Mouse (Mus musculus) hindbrain, embryonic 10.5 days (tissue): ENCODE measurements at regions not wholly inside any gene's neighbourhood (a gene's known extent, or its start where the extent isn't known, plus 50 kb on each side); places are given as distances from the start of the nearest gene placed in this dataset.

Experiments used
- DNase-seq: peaks from one replicate; pipeline ENCODE4 v3.0.0-alpha.2; 2017; ENCODE audit warnings: low spot score
- H3K27ac ChIP-seq: fragments of 300-500 bp; sonication (generic); 2 replicates; pipeline ENCODE4 v1.5.1; 2016; ENCODE audit warnings: mild to moderate bottlenecking, moderate library complexity
- H3K27me3 ChIP-seq: fragments of 300-500 bp; sonication (generic); 2 replicates; pipeline ENCODE4 v1.6.1; 2016; ENCODE audit warnings: mild to moderate bottlenecking; ENCODE audit not compliant: poor library complexity, insufficient read depth, severe bottlenecking
- H3K36me3 ChIP-seq: fragments of 300-500 bp; sonication (generic); 2 replicates; pipeline ENCODE4 v1.6.1; 2016; ENCODE audit warnings: mild to moderate bottlenecking, moderate library complexity
- H3K4me1 ChIP-seq: fragments of 300-500 bp; sonication (generic); replicated peaks from 2 replicates; pipeline ENCODE4 v1.6.1; 2016; ENCODE audit warnings: mild to moderate bottlenecking
- H3K4me3 ChIP-seq: fragments of 300-500 bp; sonication (generic); 2 replicates; pipeline ENCODE4 v1.5.1; 2016; ENCODE audit warnings: mild to moderate bottlenecking, moderate library complexity
- H3K9me3 ChIP-seq: fragments of 300-500 bp; sonication (generic); 2 replicates; pipeline ENCODE4 v1.6.1; 2016; ENCODE audit warnings: mild to moderate bottlenecking, moderate library complexity
- WGBS: fragments of 180-500 bp; shearing (Covaris S2); methylation state at CpG from one replicate; pipeline ENCODE4 v1.1.7; 2016; 5-methylcytosine and 5-hydroxymethylcytosine counted together

GRCm38 (mm10) chr17:51525219-51525618 lies 307.9 kb downstream of the Satb1 start:
- no peak overlapping the region for H3K4me3 ChIP-seq
- no peaks in the 10 kb centered on the region for H3K36me3 ChIP-seq
- DNase-seq, result no peak
- H3K27me3 ChIP-seq, result no peaks in the 10 kb centered on the region
- H3K4me1 ChIP-seq, result peaks cover 7% of the 10 kb centered on the region
- no peaks in the 10 kb centered on the region for H3K9me3 ChIP-seq
- H3K27ac ChIP-seq, result no peak overlapping the region
- WGBS, result 51% methylated on average over 2 of the region's 2 CpGs

GRCm38 (mm10) chr17:51511917-51512316 lies 321.2 kb downstream of the Satb1 start:
- no peak overlapping the region for H3K4me3 ChIP-seq
- no peaks in the 10 kb centered on the region for H3K27me3 ChIP-seq
- no peaks in the 10 kb centered on the region for H3K9me3 ChIP-seq
- no peak for DNase-seq
- WGBS, result 74% methylated on average over 2 of the region's 2 CpGs
- H3K27ac ChIP-seq, result no peak overlapping the region
- H3K36me3 ChIP-seq, result no peaks in the 10 kb centered on the region
- H3K4me1 ChIP-seq, result no peaks in the 10 kb centered on the region

- Histone ChIP-seq H3K27ac (no peak overlapping the region), H3K36me3 (no peaks in the 10 kb centered on the region), H3K27me3 (no peaks in the 10 kb centered on the region), H3K9me3 (no peaks in the 10 kb centered on the region), H3K4me1 (no peaks in the 10 kb centered on the region), H3K4me3 (no peak overlapping the region)
- no peak for DNase-seq
- 87% methylated on average over 10 of the region's 10 CpGs for WGBS
Measured at GRCm38 (mm10) chr17:51500751-51501150, 321.6 kb upstream of the Tbc1d5 start.

GRCm38 (mm10) chr17:51499541-51499940 lies 320.4 kb upstream of the Tbc1d5 start:
- no peaks in the 10 kb centered on the region for H3K36me3 ChIP-seq
- H3K4me1 ChIP-seq, result no peaks in the 10 kb centered on the region
- H3K9me3 ChIP-seq, result no peaks in the 10 kb centered on the region
- DNase-seq, result no peak
- H3K4me3 ChIP-seq, result no peak overlapping the region
- 83% methylated on average over 2 of the region's 2 CpGs for WGBS
- no peak overlapping the region for H3K27ac ChIP-seq
- H3K27me3 ChIP-seq, result no peaks in the 10 kb centered on the region

GRCm38 (mm10) chr17:51495038-51495437 lies 315.9 kb upstream of the Tbc1d5 start:
- Histone ChIP-seq H3K27me3 (no peaks in the 10 kb centered on the region), H3K4me1 (no peaks in the 10 kb centered on the region), H3K27ac (no peak overlapping the region), H3K36me3 (no peaks in the 10 kb centered on the region), H3K4me3 (no peak overlapping the region), H3K9me3 (no peaks in the 10 kb centered on the region)
- 65% methylated on average over 2 of the region's 2 CpGs for WGBS
- no peak for DNase-seq

- Histone ChIP-seq H3K4me1 (no peaks in the 10 kb centered on the region), H3K4me3 (no peak overlapping the region), H3K27me3 (no peaks in the 10 kb centered on the region), H3K27ac (no peak overlapping the region), H3K36me3 (no peaks in the 10 kb centered on the region), H3K9me3 (no peaks in the 10 kb centered on the region)
- DNase-seq, result no peak
- WGBS, result 84% methylated on average over 3 of the region's 3 CpGs
Measured at GRCm38 (mm10) chr17:51489386-51489785, 310.2 kb upstream of the Tbc1d5 start.

GRCm38 (mm10) chr17:51487918-51488445 lies 308.8 kb upstream of the Tbc1d5 start:
- Histone ChIP-seq H3K4me3 (no peak overlapping the region), H3K27me3 (no peaks in the 10 kb centered on the region), H3K36me3 (no peaks in the 10 kb centered on the region), H3K27ac (no peak overlapping the region), H3K9me3 (no peaks in the 10 kb centered on the region), H3K4me1 (no peaks in the 10 kb centered on the region)
- WGBS, result 91% methylated on average over 3 of the region's 3 CpGs
- no peak for DNase-seq

GRCm38 (mm10) chr17:51477810-51478209 lies 298.7 kb upstream of the Tbc1d5 start:
- Histone ChIP-seq H3K4me1 (no peaks in the 10 kb centered on the region), H3K36me3 (no peaks in the 10 kb centered on the region), H3K27me3 (no peaks in the 10 kb centered on the region), H3K27ac (no peak overlapping the region), H3K4me3 (no peak overlapping the region), H3K9me3 (peaks cover 5% of the 10 kb centered on the region; the same call in 1 of the 2 replicates)
- 83% methylated on average over 7 of the region's 7 CpGs for WGBS
- peak; percentile 18 for DNase-seq

GRCm38 (mm10) chr17:51477404-51477803 lies 298.3 kb upstream of the Tbc1d5 start:
- H3K4me1 ChIP-seq, result no peaks in the 10 kb centered on the region
- no peak overlapping the region for H3K27ac ChIP-seq
- 92% methylated on average over 8 of the region's 8 CpGs for WGBS
- peaks cover 5% of the 10 kb centered on the region; the same call in 1 of the 2 replicates for H3K9me3 ChIP-seq
- no peaks in the 10 kb centered on the region for H3K27me3 ChIP-seq
- H3K36me3 ChIP-seq, result no peaks in the 10 kb centered on the region
- no peak for DNase-seq
- no peak overlapping the region for H3K4me3 ChIP-seq

- Histone ChIP-seq H3K27ac (no peak overlapping the region), H3K4me1 (peaks cover 16% of the 10 kb centered on the region), H3K27me3 (no peaks in the 10 kb centered on the region), H3K9me3 (0 out of 2 replicates have a peak, but pooled peaks cover 5% of the 10 kb centered on the region), H3K4me3 (peak overlapping the region; percentile 35), H3K36me3 (no peaks in the 10 kb centered on the region)
- WGBS, result 29% methylated on average over 5 of the region's 5 CpGs
- DNase-seq, result peak; percentile 4
Measured at GRCm38 (mm10) chr17:51462137-51462880, 283.2 kb upstream of the Tbc1d5 start.

GRCm38 (mm10) chr17:51461248-51461647 lies 282.1 kb upstream of the Tbc1d5 start:
- H3K27ac ChIP-seq, result peak overlapping the region; percentile 45; the same call in 1 of the 2 replicates
- H3K9me3 ChIP-seq, result 0 out of 2 replicates have a peak, but pooled peaks cover 5% of the 10 kb centered on the region
- peak; percentile 3 for DNase-seq
- peak overlapping the region; percentile 27 for H3K4me3 ChIP-seq
- H3K4me1 ChIP-seq, result peaks cover 16% of the 10 kb centered on the region
- WGBS, result 56% methylated on average over 14 of the region's 14 CpGs
- H3K36me3 ChIP-seq, result no peaks in the 10 kb centered on the region
- H3K27me3 ChIP-seq, result no peaks in the 10 kb centered on the region

- WGBS, result 92% methylated on average over 1 of the region's 1 CpGs
- Histone ChIP-seq H3K27me3 (no peaks in the 10 kb centered on the region), H3K9me3 (no peaks in the 10 kb centered on the region), H3K4me1 (peaks cover 16% of the 10 kb centered on the region), H3K36me3 (no peaks in the 10 kb centered on the region), H3K4me3 (no peak overlapping the region), H3K27ac (no peak overlapping the region)
- no peak for DNase-seq
Measured at GRCm38 (mm10) chr17:51459119-51459518, 280.0 kb upstream of the Tbc1d5 start.

GRCm38 (mm10) chr17:51415746-51416145 lies 236.6 kb upstream of the Tbc1d5 start:
- H3K27me3 ChIP-seq, result no peaks in the 10 kb centered on the region
- H3K4me3 ChIP-seq, result no peak overlapping the region
- whole genome bisulfite sequencing, result 91% methylated on average over 6 of the region's 6 CpGs
- H3K36me3 ChIP-seq, result no peaks in the 10 kb centered on the region
- H3K27ac ChIP-seq, result no peak overlapping the region
- H3K4me1 ChIP-seq, result no peaks in the 10 kb centered on the region
- H3K9me3 ChIP-seq, result no peaks in the 10 kb centered on the region
- no peak for DNase-seq
